Mouse (Mus musculus) frontal cortex, postnatal 36 days (tissue): ENCODE data around the gene Sox6.
A peak's percentile ranks its signal among the peaks of the same experiment; 100 is the strongest.
"Not testable (repeated sequence)": the region's sequence is repeated elsewhere in the genome, so short reads cannot be mapped to it uniquely, and the experiment has no call there.

Experiments used
- DNase-seq, 2 experiments: peaks; one replicate each; pipeline ENCODE4 v3.0.0; 2022; ENCODE audit warnings: low spot score in 2 of 2

Sox6 gene

DNA sequence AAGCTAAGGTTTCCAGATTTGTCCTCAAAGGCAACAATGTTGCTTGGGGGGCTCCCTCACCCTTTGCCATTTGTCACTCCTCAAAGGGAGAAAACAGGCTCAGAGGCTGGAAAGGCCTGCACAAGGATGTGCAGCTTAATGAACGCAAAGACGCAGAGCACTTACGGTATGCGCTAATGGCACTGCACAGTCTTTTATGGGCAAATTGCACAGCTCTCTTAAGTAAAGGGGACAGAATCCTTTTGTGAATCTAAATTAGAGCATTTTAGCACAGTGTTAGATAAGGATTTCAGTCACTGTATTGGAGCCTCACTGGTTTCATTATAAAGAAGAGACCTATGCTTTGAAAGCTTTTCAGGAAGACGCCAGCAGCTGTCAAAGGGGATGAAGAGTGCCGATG, 375.2 kb downstream of the Sox6 start:
- no peak for DNase-seq

DNA sequence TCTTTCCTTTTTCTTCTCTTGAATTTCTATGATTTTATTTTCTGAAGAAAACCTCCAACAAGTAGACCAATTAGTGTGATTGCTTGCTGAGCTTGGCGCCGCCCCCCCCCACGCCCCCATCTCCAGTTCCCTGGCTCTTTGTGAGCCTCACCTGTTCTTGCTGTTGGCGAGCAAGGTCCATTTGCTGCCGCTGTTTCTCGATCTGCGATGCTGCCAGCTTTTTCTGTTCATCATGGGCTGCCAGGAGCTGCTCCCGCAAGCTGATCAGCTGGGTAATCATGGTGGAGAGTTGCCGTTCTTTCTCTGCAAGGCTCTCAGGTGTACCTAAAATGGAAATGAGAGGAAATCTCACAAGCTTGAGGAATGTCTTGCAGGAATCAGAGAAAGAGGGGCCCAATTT, 376.5 kb downstream of the Sox6 start:
- DNase-seq: no peak

DNA sequence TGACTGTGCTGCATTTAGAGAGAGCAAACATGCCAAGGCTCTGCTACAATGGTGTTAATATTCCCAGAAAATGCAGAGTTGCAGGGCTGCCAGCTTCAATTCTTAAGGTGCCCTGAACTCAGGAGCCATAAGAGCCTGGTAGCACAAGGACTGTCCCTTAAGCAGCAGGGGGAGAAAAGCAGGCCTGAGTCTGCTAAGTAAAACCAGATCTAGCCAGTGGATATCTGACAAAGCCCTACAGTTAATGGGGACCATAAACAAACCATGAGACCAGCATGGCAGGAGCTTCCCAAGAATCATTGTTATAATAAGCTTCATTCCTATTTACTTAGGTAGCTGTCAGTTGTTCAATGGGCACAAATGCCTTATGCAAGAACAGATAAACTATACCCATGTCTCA, 391.9 kb downstream of the Sox6 start:
- no peak for DNase-seq

DNA sequence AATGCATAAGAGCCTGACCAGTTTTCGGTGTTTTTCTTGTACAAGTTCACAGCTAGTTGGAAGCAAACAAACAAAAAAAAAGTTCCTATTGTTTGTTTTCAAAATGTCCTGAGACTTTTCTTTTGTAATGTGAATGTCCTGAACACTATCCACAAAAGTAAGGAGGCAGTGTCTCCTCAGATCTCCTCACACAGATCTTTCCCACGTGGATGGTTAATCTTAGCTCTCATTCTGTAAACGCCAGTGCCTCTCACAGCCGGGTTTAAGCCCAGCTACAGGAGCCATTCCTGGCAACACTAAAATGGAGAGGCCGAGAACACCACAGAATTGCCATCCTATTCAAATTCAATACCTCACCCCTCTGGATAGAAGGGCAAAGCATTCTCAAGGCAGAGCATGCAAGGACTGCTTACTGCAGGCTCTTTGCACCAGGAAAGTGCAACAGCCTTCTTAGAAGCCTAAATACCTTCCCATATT, 392.6 kb downstream of the Sox6 start:
- DNase-seq: no peak

DNA sequence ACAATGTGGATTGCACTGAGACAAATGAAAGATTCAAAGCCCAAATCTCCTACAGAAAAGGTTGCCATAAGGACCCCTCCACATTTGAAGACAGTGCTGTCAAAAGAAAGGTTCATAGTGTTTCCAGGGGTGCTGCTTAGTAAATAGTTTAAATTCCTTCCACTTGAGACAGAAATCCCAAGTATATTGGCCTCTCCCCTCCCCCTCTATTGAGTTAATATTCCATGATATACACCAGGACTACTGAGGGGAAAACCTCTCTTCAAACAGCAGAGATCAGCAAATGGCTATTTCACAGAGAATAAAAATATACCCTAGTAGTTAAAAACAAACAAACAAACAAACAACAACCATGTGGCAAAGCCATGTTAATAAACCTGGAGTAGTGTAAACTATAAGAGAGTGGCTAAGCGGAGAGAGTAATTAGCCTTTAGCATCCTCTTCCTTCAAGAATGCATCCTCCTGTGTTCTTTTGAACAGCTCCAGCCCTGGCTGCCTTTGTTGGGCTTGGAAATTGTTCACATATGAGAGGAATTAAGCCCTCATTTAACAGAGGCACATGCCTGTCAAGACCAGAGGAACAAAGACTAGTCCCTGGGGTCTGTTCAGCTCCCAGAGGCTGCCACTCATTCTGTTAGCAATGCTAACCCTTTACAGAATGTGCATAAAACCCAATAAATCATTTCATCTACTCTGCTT, 393.2 kb downstream of the Sox6 start:
- DNase-seq: no peak

DNA sequence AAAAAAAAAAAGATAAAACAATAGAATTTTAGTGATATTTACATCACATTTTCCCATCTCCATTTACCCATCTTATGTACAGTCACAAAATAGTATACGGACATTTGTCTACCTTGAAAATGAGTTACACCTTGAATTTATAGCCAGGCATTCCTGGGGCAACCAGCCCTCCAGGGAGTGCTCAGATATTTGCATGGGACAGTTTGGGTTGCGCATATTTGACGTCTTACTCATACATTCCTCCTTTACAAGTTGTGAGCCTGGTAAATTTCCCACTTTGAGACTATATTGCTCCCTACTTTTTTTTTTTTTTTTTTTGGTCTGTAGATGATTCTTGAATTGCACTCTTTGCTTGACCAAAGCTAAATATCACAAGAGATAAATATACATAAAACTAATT, 407.9 kb downstream of the Sox6 start:
- no peak for DNase-seq

DNA sequence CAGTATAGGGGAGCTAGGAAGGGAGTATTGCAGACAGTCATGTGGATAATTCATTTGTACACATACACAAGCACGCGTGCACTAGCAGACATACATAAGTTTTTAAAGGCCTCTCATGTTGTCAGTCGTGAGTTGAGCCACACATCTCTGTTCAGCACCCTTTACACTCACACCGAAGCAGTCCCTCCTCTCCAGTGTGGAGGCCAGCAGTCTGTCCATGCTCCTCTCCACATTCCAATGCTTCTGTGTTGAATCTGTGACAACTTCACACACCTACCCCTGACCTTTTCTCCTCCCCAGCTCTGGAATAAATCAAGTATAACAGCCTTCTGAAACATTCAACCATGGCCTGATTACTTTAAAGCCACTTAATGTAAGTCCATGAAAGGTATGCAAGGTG, 408.3 kb downstream of the Sox6 start:
- no peak for DNase-seq

DNA sequence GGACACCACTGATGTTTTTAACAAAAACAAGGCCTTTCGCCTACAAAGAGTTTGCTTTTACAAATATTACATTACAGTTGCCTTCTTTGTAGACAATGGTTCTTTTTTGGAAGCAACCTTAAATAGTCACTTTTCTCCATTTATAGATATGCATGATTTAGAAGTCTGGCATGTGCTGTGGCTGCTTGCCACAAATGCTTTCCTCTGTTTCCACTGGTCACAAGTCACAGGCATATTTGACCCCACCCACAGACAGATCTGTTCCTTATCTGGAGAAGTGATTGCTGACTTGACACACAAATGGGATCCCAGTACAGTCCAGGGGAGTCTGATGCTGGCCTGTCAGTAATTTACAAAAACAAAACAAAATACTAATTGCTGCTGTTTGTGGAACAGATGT, 409.8 kb downstream of the Sox6 start:
- DNase-seq: no peak

DNA sequence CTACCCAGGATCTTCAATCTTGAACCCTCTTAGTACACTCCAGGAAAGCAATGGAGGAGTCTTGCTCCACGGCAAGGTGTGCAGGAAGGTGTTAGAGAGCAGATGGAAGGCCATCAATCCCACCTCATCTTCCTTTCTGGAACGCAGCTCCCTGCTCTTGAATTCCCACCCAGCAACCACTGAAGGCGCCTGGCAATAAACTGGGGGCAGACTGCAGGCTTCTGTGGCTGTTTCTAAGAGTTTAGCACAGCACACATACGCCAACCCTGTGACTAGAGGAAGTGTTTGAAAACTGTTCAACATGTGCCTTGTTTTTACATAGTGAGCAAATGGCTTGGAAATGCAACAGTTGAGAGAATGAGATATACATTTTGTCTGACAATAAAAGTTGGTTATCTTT, 412.6 kb downstream of the Sox6 start:
- no peak for DNase-seq

DNA sequence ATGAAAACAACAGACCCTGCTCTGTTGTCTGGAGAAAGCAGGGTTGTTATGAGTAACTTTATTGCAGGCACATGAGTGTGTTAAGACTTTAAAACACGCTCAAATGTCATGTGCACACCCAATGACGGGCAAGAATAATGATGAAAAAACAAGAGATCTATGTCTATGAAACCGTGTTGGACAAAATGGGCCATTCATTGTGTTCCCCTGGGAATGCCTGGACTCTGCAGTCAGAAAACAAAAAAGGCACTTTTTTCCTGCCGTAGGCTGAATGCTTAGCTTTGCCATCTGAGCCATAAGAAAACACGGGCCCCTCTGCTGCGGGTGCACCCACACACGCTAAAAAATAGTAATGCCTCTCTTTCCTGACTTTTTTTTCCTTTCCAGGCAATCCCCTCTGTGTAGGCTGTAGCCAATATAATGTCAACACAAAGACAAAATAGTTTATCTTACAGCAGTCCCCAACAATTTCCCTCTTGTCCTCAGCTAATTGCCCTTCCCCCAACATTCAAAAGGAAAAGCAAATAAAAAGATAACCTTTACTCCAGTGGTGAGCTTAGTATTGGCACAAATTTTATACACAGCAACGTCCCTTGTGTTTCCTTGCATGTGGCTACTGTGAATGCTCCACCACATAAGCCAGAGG, 413.6 kb downstream of the Sox6 start:
- DNase-seq: peak; percentile 12 to 27

DNA sequence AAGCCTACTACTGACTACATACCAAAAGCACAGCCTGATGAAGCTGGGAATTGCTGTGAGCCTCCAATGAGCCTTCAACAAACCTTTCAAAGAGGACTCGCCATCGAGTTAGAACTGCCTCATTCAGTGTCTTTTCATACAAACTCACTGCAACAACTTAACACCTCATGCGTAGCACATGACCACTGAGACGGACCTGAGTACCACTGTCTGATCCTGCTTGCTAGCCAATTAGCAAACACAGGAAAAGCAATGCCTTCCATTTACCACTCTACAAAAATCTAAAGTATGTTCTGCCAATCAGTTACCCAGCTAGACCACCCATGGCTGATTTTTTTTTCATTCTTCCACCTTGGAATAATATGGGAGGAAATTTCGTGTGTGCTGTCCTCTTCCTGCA, 414.1 kb downstream of the Sox6 start:
- DNase-seq: no peak

DNA sequence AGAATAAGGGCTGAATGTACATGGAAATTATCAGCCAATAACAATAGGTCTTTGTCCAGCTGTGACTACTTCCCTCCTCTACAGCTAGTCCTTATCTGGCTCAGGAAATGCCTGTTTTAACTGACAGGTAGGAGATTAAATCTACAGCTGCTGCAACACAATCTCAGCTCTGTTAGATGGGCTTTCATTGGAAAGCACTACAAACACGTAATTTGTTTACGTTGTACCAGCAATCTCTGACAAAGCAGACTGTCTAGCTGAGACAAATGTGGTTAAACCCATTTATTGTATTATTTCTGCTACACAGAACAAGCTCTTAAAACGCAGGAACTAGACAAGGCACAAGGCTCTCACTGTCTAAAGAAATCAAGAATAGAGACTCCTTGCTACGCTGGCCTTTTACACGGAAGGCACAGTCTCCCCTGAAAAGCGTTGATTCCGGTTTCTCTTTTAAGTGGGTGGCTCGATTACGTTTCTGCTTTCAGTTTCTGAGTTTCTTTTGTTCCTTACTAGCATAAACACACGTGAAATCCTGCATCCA, 422.8 kb downstream of the Sox6 start:
- DNase-seq: no peak

DNA sequence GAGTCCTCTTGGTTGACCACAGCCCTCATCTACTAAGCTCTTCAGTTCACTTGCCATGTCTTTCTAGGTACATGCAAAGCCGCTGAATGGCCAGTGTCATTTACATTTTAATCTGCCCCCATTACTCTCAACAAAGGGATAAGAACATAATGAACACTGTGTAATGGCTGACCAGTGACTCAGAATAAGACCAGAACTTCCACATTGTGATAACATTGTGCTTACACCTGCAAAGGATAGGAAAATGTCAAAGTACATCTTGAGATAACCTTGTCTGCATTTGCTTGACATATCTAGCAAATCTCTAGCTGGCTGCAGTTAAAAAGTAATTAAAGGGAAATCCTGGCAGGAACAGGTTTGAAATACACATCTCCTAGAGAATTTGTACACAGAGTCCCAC, 431.1 kb downstream of the Sox6 start:
- no peak for DNase-seq

DNA sequence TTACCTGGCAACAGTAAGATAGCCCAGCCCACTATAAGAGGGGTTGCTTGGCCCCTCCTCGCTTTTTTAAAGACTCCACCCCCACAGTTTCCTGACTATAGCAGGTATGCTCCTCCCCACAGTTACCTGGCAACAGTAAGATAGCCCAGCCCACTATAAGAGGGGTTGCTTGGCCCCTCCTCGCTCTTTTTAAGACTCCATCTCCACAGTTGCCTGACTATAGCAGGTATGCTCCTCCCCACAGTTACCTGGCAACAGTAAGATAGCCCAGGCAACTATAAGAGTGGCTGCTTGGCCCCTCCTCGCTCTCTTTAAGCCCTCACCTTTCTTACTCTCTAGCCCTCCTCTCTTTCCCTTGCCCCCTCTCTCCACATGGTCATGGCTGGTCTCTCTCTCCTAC, 432.5 kb downstream of the Sox6 start:
- not testable (repeated sequence) for DNase-seq

DNA sequence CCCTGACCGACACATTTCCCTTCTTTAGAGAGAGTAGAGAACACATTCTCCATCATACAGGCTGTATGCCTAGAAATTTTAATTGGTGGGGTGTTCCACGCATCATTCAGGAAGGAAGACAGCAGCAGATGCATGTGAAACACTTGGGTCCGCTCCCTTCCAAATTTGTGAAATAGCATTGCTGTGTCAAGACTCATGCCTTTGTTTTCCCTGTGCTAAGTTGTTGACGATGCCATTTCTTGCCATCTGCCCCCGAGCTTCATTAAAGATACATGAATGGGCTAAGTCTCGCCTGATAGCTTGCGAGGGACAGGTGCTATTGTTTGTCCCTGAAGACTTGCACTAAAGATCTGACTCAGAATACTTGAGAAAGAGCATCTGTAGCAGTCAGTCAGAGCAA, 433.7 kb downstream of the Sox6 start:
- DNase-seq: no peak

DNA sequence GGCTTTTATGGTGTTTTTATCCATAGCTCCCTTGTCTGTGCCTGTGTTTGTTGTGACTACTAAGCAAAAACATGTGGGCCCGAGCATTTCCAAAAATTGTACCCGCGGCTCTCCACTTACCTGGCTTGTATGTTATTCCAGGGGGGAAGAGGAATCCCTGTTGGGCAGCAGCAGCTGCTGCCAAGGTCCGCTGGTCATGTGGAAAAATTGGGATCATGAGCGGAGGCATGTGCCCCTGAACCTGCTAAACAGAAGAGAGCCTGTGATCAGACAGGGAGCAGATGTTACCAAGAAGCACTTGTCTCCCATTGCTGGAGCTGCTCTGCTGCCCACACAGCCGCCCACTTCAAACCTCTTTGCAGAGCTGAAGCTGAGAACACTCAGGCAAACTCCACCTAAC, 441.2 kb downstream of the Sox6 start:
- peak; percentile 33 to 50 for DNase-seq

DNA sequence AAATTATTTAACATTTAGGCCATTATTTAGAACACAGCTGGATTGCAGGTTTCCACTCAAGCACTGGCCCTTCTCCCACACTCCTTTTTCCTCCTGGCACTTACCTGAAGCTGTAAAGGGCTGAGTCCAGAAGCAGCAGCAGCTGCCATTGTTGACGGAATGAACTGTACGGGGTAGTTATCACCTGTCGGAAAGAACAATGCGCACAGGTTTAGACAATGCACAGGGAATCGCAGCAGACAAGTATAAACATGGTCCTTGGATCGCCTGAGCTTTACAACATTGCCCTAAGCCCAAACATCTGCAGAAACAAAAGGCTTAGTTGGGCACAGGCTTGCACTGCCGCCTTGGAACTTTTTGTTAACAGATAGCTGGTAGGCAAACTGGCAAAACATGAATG, 458.1 kb downstream of the Sox6 start:
- no peak for DNase-seq

DNA sequence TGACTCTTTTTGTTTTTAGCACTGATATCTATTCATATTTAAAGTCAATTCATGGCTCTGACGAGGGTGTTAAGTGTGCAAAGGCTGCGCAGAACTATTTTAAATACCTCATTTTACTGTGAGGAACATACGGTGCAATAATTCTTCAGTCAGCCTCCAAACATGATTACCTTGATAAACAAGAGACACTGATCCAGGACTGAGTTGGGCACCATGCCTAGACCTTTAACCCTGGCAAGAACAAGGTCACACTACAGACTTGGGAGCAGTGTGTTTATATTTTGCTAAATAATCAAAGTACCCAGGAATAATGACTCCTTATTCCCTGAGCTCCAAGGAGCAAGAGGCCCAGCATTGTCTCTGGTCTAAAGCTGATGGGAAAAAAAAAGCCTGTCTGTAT, 458.8 kb downstream of the Sox6 start:
- DNase-seq: no peak

DNA sequence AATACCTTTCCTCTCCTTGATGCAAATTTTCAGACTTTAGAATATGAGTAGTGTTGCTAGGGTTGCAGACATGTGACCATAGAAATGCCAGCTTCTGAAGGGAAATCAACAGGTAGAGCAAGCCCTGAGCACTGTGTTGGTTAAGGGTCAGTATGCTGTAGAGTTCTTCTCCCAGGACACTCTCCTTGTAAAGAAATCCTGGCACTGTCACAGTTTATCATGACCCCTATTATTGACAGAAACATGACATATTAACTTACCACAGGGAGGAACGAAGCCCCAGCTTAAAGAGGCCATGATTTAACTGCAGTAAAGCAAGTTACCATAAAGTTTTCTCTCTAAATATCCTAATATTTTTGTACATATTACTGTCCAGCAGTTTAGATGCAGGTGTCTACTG, 462.2 kb downstream of the Sox6 start:
- no peak for DNase-seq

DNA sequence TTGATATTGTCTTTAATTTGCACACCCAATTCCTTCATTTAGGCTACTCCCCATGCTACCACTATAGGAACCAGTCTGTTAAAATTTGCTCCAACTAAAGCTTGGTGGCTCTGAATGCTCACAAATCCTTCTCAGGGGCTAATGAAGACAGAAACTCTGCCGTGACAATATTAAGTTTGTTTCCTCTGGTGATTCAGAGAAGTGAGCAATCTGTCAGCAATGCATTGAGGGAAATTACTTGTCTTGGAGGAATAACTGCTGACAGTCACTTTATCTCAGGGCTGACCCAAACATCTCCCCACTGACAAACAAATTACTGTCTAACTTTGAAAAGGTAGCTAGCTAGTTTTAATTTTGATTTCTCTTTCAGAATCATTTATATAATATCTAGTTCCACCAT, 463.8 kb downstream of the Sox6 start:
- DNase-seq: no peak

DNA sequence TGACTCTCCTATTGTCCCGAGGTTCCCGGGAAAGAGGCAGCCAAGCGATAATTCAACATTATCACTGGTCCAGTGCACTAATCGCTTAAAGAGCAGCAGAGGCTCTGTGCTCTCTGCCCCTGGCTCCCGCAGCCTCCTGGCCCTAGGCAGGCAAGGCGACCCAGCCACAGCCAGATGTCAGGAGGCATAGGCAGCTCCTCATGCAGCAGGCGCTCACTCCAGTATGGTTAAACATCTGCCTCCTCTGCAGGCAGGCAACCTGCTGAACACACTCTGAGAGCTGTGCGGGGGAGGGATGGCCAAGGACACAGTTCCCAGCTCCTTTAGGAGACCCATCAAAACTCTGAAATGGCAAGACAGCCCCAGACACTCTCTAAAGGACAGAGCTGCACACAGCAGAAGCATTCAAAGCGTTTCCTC, 469.8 kb downstream of the Sox6 start:
- DNase-seq: peak in 1 of 2 experiments; percentile 8

DNA sequence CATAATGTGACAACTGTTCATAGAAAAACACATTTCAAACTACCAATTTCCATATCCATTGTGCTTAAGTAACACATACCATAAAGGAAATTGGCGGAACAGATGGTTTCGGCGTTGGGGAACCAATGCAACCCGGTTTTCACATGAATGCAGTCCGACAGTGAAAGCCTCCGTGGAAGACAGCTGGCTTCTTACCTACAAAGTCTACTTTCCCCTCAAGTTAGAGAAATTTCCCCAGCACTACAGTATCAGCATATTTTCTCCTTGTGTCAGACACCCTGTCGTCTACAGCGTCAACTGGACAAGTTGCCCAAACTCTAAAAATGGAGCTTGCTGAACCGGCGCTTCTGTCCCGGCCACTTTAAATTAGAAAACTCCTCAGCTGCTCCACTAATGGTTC, 470.3 kb downstream of the Sox6 start:
- peak; percentile 6 to 25 for DNase-seq

DNA sequence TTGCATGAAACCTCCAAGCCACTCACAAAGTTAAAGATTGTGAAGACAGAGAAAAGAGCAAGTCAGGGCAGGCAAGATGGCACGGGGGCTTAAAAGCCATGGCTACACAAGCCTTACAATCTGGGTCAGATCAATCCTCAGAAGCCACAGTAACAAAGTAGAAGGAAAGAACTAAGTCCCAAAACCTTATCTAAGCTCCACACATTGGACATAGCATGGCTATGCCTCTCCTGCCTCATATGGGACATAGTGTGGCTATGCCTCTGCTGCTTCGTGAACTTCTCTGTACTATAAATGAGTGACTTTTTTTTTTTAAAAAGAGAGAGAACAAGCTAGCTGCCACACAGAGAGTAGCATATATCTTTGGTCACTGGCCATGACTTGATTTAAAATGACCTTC, 471.8 kb downstream of the Sox6 start:
- DNase-seq: no peak

DNA sequence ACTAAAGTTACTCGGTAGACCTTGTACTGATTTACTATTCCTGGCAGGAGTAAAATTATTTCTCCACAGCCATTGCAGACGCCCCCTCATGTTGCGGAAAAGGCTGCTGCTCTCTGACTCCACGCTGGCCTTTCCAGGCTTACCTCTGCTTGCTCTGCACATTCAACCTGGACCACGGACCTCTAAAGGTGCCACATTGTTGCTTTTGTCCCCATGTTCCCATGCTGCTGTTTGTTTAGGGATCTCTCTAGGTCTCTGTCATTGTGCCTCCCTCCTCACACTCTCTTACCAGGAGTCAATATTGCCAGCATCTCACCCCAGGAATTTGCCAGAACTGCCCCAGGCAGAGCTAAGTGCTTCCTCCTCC, 473.6 kb downstream of the Sox6 start:
- DNase-seq: no peak
